Mouse (Mus musculus) spleen, adult 2 months (tissue): ENCODE measurements around the gene Map3k15. TPM values are rescaled to one million over a fixed set of nuclear protein-coding genes. Genes with fewer than 3 reads are reported as not detected.

Experiments used
- DNase-seq, 2 experiments: peaks; one replicate each; pipeline versions ENCODE4 v3.0.0 to v3.0.0-alpha.2; 2012 to 2021; ENCODE audit warnings: low spot score in 2 of 2, low read depth in 1 of 2
- H3K27ac ChIP-seq: fragments of 200-500 bp; 2 replicates; pipeline ENCODE4 v1.5.1; 2012; ENCODE audit warnings: low read length, inconsistent platforms; ENCODE audit not compliant: insufficient read depth
- H3K27me3 ChIP-seq: fragments of 200-500 bp; 2 replicates; pipeline ENCODE4 v1.6.1; 2012; ENCODE audit warnings: mild to moderate bottlenecking, moderate library complexity, low read length, inconsistent platforms; ENCODE audit not compliant: control insufficient read depth, insufficient read depth
- H3K36me3 ChIP-seq: fragments of 200-500 bp; 2 replicates; pipeline ENCODE4 v1.6.1; 2012; ENCODE audit warnings: mild to moderate bottlenecking, low read length, inconsistent platforms; ENCODE audit not compliant: control insufficient read depth, insufficient read depth
- H3K4me1 ChIP-seq: fragments of 200-500 bp; 2 replicates; pipeline ENCODE4 v1.6.1; 2011; ENCODE audit warnings: inconsistent platforms; ENCODE audit not compliant: control insufficient read depth, insufficient read depth, insufficient read length
- H3K4me3 ChIP-seq: fragments of 200-500 bp; 2 replicates; pipeline ENCODE4 v1.5.1; 2011; ENCODE audit warnings: mild to moderate bottlenecking, inconsistent platforms; ENCODE audit not compliant: insufficient read depth, insufficient read length; ENCODE audit errors: extremely low read depth
- CTCF ChIP-seq: fragments of 200-500 bp; IDR thresholded peaks from 2 replicates; pipeline ENCODE4 v1.5.1; 2011; ENCODE audit warnings: mild to moderate bottlenecking, inconsistent platforms; ENCODE audit not compliant: insufficient read depth, insufficient read length, insufficient replicate concordance; ENCODE audit errors: extremely low read depth
- POLR2A ChIP-seq: fragments of 200-500 bp; IDR thresholded peaks from 2 replicates; pipeline ENCODE4 v1.6.1; 2011; ENCODE audit warnings: low read depth, low read length, inconsistent platforms
- WGBS: fragments of 180-500 bp; shearing (Covaris S2); methylation state at CpG from one replicate; pipeline ENCODE4 v1.1.7; 2018; 5-methylcytosine and 5-hydroxymethylcytosine counted together
- polyA plus RNA-seq: library from polyadenylated mRNA; depleted of rRNA; stranded (reverse); fragments of >200 nt; gene quantifications from 2 replicates; pipeline ENCODE4 v1.2.3, GENCODE M21; 2012; rRNA removed

Gene Map3k15
- 0.54 and 0.68 TPM in 2 replicates for polyA plus RNA-seq

GRCm38 (mm10) chrX:159988002-159988960 lies at the start of gene Map3k15:
Gene Map3k15 (plus strand): TSS chrX:159988433.
- Histone ChIP-seq H3K36me3 (no peaks in the 10 kb centered on the region), H3K27ac (no peak within 1 kb of the TSS), H3K4me1 (no peaks in the 10 kb centered on the region; the same call in 1 of the 2 replicates), H3K27me3 (peaks cover 4% of the 10 kb centered on the region; the same call in 1 of the 2 replicates), H3K4me3 (peak within 1 kb of the TSS; percentile 44)
- TF ChIP-seq POLR2A = no peak
- TF ChIP-seq CTCF = peak; percentile 79
- WGBS = 51% methylated on average over 100 of the region's 108 CpGs
- peak; percentile 32 to 55 for DNase-seq

GRCm38 (mm10) chrX:159942569-159942968 lies 45.7 kb upstream of the Map3k15 start:
- no peak overlapping the region for H3K27ac ChIP-seq
- no peaks in the 10 kb centered on the region for H3K36me3 ChIP-seq

GRCm38 (mm10) chrX:159943586-159943985 lies 44.6 kb upstream of the Map3k15 start:
- no peak for DNase-seq
- H3K36me3 ChIP-seq = peaks cover 1% of the 10 kb centered on the region; the same call in 1 of the 2 replicates
- no peak for TF ChIP-seq CTCF
- no peak for TF ChIP-seq POLR2A
- WGBS = 81% methylated on average over 1 of the region's 1 CpGs
- no peak overlapping the region for H3K27ac ChIP-seq
- H3K27me3 ChIP-seq = no peaks in the 10 kb centered on the region
- H3K4me3 ChIP-seq = no peak overlapping the region
- no peaks in the 10 kb centered on the region for H3K4me1 ChIP-seq

More at GRCm38 (mm10) chrX:159942569-159942968, 45.7 kb upstream of the Map3k15 start:
- DNase-seq = no peak
- Histone ChIP-seq H3K4me1 (no peaks in the 10 kb centered on the region), H3K4me3 (no peak overlapping the region), H3K27me3 (no peaks in the 10 kb centered on the region)
- 75% methylated on average over 2 of the region's 2 CpGs for WGBS
- TF ChIP-seq POLR2A (no peak), CTCF (no peak)

- H3K27ac ChIP-seq = no peak overlapping the region
- no peak for DNase-seq
- TF ChIP-seq POLR2A (no peak), CTCF (no peak)
- H3K36me3 ChIP-seq = no peaks in the 10 kb centered on the region; the same call in 1 of the 2 replicates
- H3K4me1 ChIP-seq = no peaks in the 10 kb centered on the region
- WGBS = 81% methylated on average over 7 of the region's 7 CpGs
- H3K4me3 ChIP-seq = no peak overlapping the region
- H3K27me3 ChIP-seq = no peaks in the 10 kb centered on the region
Observed at GRCm38 (mm10) chrX:159953546-159954429, 34.4 kb upstream of the Map3k15 start.

GRCm38 (mm10) chrX:159954430-159954779 lies 33.8 kb upstream of the Map3k15 start:
- Histone ChIP-seq H3K4me3 (no peak overlapping the region), H3K27me3 (no peaks in the 10 kb centered on the region), H3K4me1 (no peaks in the 10 kb centered on the region), H3K36me3 (no peaks in the 10 kb centered on the region; the same call in 1 of the 2 replicates), H3K27ac (no peak overlapping the region)
- DNase-seq = no peak
- WGBS = 80% methylated on average over 4 of the region's 4 CpGs
- TF ChIP-seq CTCF (no peak), POLR2A (no peak)

- WGBS = 84% methylated on average over 6 of the region's 6 CpGs
- Histone ChIP-seq H3K4me1 (no peaks in the 10 kb centered on the region), H3K36me3 (no peaks in the 10 kb centered on the region; the same call in 1 of the 2 replicates), H3K27ac (no peak overlapping the region), H3K27me3 (no peaks in the 10 kb centered on the region), H3K4me3 (no peak overlapping the region)
- no peak for TF ChIP-seq CTCF
- TF ChIP-seq POLR2A = no peak
- DNase-seq = no peak
Observed at GRCm38 (mm10) chrX:159955433-159955832, 32.8 kb upstream of the Map3k15 start.

GRCm38 (mm10) chrX:159961385-159961784 lies 26.8 kb upstream of the Map3k15 start:
- Histone ChIP-seq H3K27ac (no peak overlapping the region), H3K4me3 (no peak overlapping the region), H3K4me1 (no peaks in the 10 kb centered on the region), H3K27me3 (no peaks in the 10 kb centered on the region), H3K36me3 (peaks cover 6% of the 10 kb centered on the region; the same call in 1 of the 2 replicates)
- TF ChIP-seq CTCF (no peak), POLR2A (no peak)
- WGBS = 89% methylated on average over 2 of the region's 2 CpGs
- no peak for DNase-seq
